Mouse (Mus musculus) cerebellum, adult 11 months (tissue): Measurements from ENCODE around the gene Wdr70.
"Not testable (repeated sequence)": the region's sequence is repeated elsewhere in the genome, so short reads cannot be mapped to it uniquely, and the experiment has no call there.

Experiments
- DNase-seq: peaks from one replicate; pipeline ENCODE4 v3.0.0; 2022

Gene Wdr70

GRCm38 (mm10) chr15:8098774-8099749 lies at the start of gene Wdr70:
Gene Wdr70 (minus strand): TSS chr15:8099209.
- DNase-seq, result peak; percentile 96

GRCm38 (mm10) chr15:8135606-8136005 lies 36.6 kb upstream of the Wdr70 start:
- no peak for DNase-seq

- DNase-seq, result no peak
These were observed 32.8 kb upstream of the Wdr70 start for GRCm38 (mm10) chr15:8131761-8132160.

GRCm38 (mm10) chr15:8131268-8131667 lies 32.3 kb upstream of the Wdr70 start:
- no peak for DNase-seq

- DNase-seq, result no peak
These were observed 30.3 kb upstream of the Wdr70 start for GRCm38 (mm10) chr15:8129281-8129680.

- no peak for DNase-seq
These were observed 10.8 kb upstream of the Wdr70 start for GRCm38 (mm10) chr15:8109782-8110181.

GRCm38 (mm10) chr15:8108966-8109743 lies 10.1 kb upstream of the Wdr70 start, which contains the start of gene Nup155:
Gene Nup155 (plus strand): TSS chr15:8109273.
- peak; percentile 86 for DNase-seq

GRCm38 (mm10) chr15:8108360-8108965 lies 9.5 kb upstream of the Wdr70 start:
- no peak for DNase-seq

- DNase-seq, result not testable (repeated sequence)
These were observed 3.0 kb upstream of the Wdr70 start for GRCm38 (mm10) chr15:8101975-8102542.

- DNase-seq, result peak; percentile 25
These were observed 1.2 kb downstream of the Wdr70 start for GRCm38 (mm10) chr15:8097853-8098252.

- not testable (repeated sequence) for DNase-seq
These were observed 6.3 kb downstream of the Wdr70 start for GRCm38 (mm10) chr15:8092668-8093067.

GRCm38 (mm10) chr15:8090685-8091084 lies 8.3 kb downstream of the Wdr70 start:
- DNase-seq, result no peak

- no peak for DNase-seq
These were observed 10.3 kb downstream of the Wdr70 start for GRCm38 (mm10) chr15:8088715-8089114.

GRCm38 (mm10) chr15:8087293-8087692 lies 11.7 kb downstream of the Wdr70 start:
- no peak for DNase-seq

- no peak for DNase-seq
These were observed 16.9 kb downstream of the Wdr70 start for GRCm38 (mm10) chr15:8082139-8082538.

- DNase-seq, result not testable (repeated sequence)
These were observed 25.9 kb downstream of the Wdr70 start for GRCm38 (mm10) chr15:8073159-8073558.

- DNase-seq, result no peak
These were observed 33.8 kb downstream of the Wdr70 start for GRCm38 (mm10) chr15:8065221-8065620.

- DNase-seq, result no peak
These were observed 47.8 kb downstream of the Wdr70 start for GRCm38 (mm10) chr15:8051177-8051576.

- no peak for DNase-seq
These were observed 59.2 kb downstream of the Wdr70 start for GRCm38 (mm10) chr15:8039834-8040233.

- DNase-seq, result no peak
These were observed 60.6 kb downstream of the Wdr70 start for GRCm38 (mm10) chr15:8038457-8038856.

- DNase-seq, result no peak
These were observed 61.2 kb downstream of the Wdr70 start for GRCm38 (mm10) chr15:8037825-8038224.

GRCm38 (mm10) chr15:8031211-8031610 lies 67.8 kb downstream of the Wdr70 start:
- no peak for DNase-seq

GRCm38 (mm10) chr15:8030643-8031042 lies 68.4 kb downstream of the Wdr70 start:
- DNase-seq, result no peak
